In the genomic region with DNA sequence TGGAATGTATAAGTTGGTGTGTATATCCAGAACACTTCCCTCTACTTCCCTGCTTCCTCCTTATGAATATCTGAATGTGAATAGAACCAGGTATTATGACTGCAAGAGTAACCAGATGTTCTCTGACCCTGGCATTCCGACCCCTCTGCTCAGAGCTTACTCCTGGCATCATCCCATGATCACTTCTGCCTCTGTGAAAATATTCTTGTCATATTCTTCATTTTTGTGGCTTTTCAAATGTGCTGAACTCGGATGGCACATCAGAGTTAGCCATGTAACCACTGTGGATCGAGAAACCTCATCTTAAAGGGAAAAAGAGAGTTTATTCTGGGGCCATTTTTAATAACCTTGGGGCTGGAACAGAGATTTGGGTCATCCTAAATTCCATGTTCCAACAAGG, we compare ENCODE assay signal across 10 mouse cellular contexts. TPM values are rescaled to one million over a fixed set of nuclear protein-coding genes. Genes with fewer than 3 reads are reported as not detected.
DNase-seq lines count a peak whose midpoint lies in the region; ATAC-seq and TF ChIP-seq lines count a peak whose summit lies in the region.
"Had no signal": no experiment of that assay in that cellular context is flagged by ENCODE, and none has a peak within 500 bp of the region (broad histone marks: within the 10 kb centered on the region; RNA-seq: fewer than 3 reads in every experiment).

Gene Meig1 (minus strand): TSS at position 101 of the 400 bp plus-strand sequence.

- no peak for DNase-seq in liver, embryonic 11.5 days (ENCODE audit: low spot score)
- no peak for DNase-seq in liver
- DNase-seq in midbrain, postnatal 0 days (ENCODE audit: low spot score) = no peak
- no peak for DNase-seq in embryo, embryonic 10 days (ENCODE audit: low spot score)
- DNase-seq: cerebellum, postnatal 10 days had no signal

- H3K4me3 ChIP-seq in liver, embryonic 11.5 days (ENCODE audit: low read depth, low read length) = peak within 1 kb of the TSS; percentile 75
- no peak within 1 kb of the TSS for H3K4me3 ChIP-seq in embryonic facial prominence, embryonic 12.5 days
- H3K4me3 ChIP-seq in hindbrain, embryonic 15.5 days = no peak within 1 kb of the TSS
- peak within 1 kb of the TSS; percentile 74 for H3K4me3 ChIP-seq in midbrain, postnatal 0 days (ENCODE audit: low read depth, low read length)

- peaks cover 3% of the 10 kb centered on the region; the same call in 1 of the 2 replicates for H3K4me1 ChIP-seq in liver, embryonic 11.5 days (replicated peaks; ENCODE audit: control insufficient read depth, insufficient read depth, low read length)
- peaks cover 10% of the 10 kb centered on the region; the same call in 1 of the 2 replicates for H3K4me1 ChIP-seq in embryonic facial prominence, embryonic 12.5 days
- peaks cover 21% of the 10 kb centered on the region for H3K4me1 ChIP-seq in hindbrain, embryonic 15.5 days (replicated peaks)
- no peaks in the 10 kb centered on the region for H3K4me1 ChIP-seq in midbrain, postnatal 0 days (ENCODE audit: insufficient read depth, low read length)

- no peaks in the 10 kb centered on the region; the same call in 1 of the 2 replicates for H3K27me3 ChIP-seq in liver, embryonic 11.5 days (replicated peaks; ENCODE audit: control insufficient read depth, insufficient read depth, low read length)
- peaks cover 7% of the 10 kb centered on the region; the same call in 1 of the 2 replicates for H3K27me3 ChIP-seq in embryonic facial prominence, embryonic 12.5 days
- H3K27me3 ChIP-seq in hindbrain, embryonic 15.5 days = peaks cover 6% of the 10 kb centered on the region; the same call in 1 of the 2 replicates
- H3K27me3 ChIP-seq in midbrain, postnatal 0 days (ENCODE audit: insufficient read depth, low read length) = no peaks in the 10 kb centered on the region

- H3K4me2 ChIP-seq in liver, embryonic 11.5 days = peak within 1 kb of the TSS; percentile 90
- H3K4me2 ChIP-seq in embryonic facial prominence, embryonic 12.5 days (replicated peaks) = peak within 1 kb of the TSS; percentile 85; the same call in 1 of the 2 replicates
- peak within 1 kb of the TSS; percentile 93 for H3K4me2 ChIP-seq in hindbrain, embryonic 15.5 days
- peak within 1 kb of the TSS; percentile 93; the same call in 1 of the 2 replicates for H3K4me2 ChIP-seq in midbrain, postnatal 0 days (ENCODE audit: low read depth, low read length, poor library complexity, severe bottlenecking)

- H3K36me3 ChIP-seq in liver, embryonic 11.5 days (ENCODE audit: control insufficient read depth, insufficient read depth, low read length) = no peaks in the 10 kb centered on the region
- H3K36me3 ChIP-seq in embryonic facial prominence, embryonic 12.5 days = no peaks in the 10 kb centered on the region
- 0 out of 2 replicates have a peak, but pooled peaks cover 3% of the 10 kb centered on the region for H3K36me3 ChIP-seq in hindbrain, embryonic 15.5 days
- H3K36me3 ChIP-seq in midbrain, postnatal 0 days (ENCODE audit: insufficient read depth, low read length) = no peaks in the 10 kb centered on the region

- H3K9ac ChIP-seq in liver, embryonic 11.5 days (ENCODE audit: low read depth, low read length) = no peak within 1 kb of the TSS
- H3K9ac ChIP-seq in embryonic facial prominence, embryonic 12.5 days = no peak within 1 kb of the TSS
- H3K9ac ChIP-seq in hindbrain, embryonic 15.5 days = no peak within 1 kb of the TSS
- H3K9ac ChIP-seq in midbrain, postnatal 0 days (replicated peaks; ENCODE audit: low read length, poor library complexity, severe bottlenecking) = no peak within 1 kb of the TSS

- no peak for ATAC-seq in liver, embryonic 11.5 days (replicated peaks; ENCODE audit: low FRiP score)
- no peak for ATAC-seq in embryonic facial prominence, embryonic 12.5 days (ENCODE audit: insufficient number of reproducible peaks, insufficient read depth, low FRiP score, low TSS enrichment)
- ATAC-seq in hindbrain, embryonic 15.5 days (ENCODE audit: low FRiP score, low read depth) = no peak
- ATAC-seq in midbrain, postnatal 0 days (ENCODE audit: low FRiP score) = no peak
- no peak for ATAC-seq in activated CD4-positive, CD25-positive, alpha-beta regulatory T cell, adult 4 months

- H3K27ac ChIP-seq in liver, embryonic 11.5 days (ENCODE audit: low read depth, low read length) = no peak within 1 kb of the TSS
- no peak within 1 kb of the TSS for H3K27ac ChIP-seq in embryonic facial prominence, embryonic 12.5 days
- H3K27ac ChIP-seq in hindbrain, embryonic 15.5 days (replicated peaks) = no peak within 1 kb of the TSS
- no peak within 1 kb of the TSS for H3K27ac ChIP-seq in midbrain, postnatal 0 days (ENCODE audit: low read depth, low read length)

- H3K9me3 ChIP-seq in liver, embryonic 11.5 days (ENCODE audit: control insufficient read depth, low read length) = no peaks in the 10 kb centered on the region
- no peaks in the 10 kb centered on the region for H3K9me3 ChIP-seq in embryonic facial prominence, embryonic 12.5 days
- no peaks in the 10 kb centered on the region for H3K9me3 ChIP-seq in hindbrain, embryonic 15.5 days
- no peaks in the 10 kb centered on the region for H3K9me3 ChIP-seq in midbrain, postnatal 0 days (ENCODE audit: low read length)

- 68% methylated on average over 3 of the region's 3 CpGs for WGBS in liver, embryonic 11.5 days
- 69% methylated on average over 3 of the region's 3 CpGs for WGBS in embryonic facial prominence, embryonic 12.5 days
- 74% methylated on average over 3 of the region's 3 CpGs for WGBS in hindbrain, embryonic 15.5 days
- 74% methylated on average over 3 of the region's 3 CpGs for WGBS in midbrain, postnatal 0 days

- TF ChIP-seq CTCF in midbrain, postnatal 0 days (IDR thresholded peaks at IDR 0.05) = no peak

RNA-seq across cellular contexts. Expression of gene Meig1, which starts in this region (rescaled TPM):
- not detected in 2 replicates for polyA plus RNA-seq in liver, embryonic 11.5 days (2014; fragmentation: Nextera tagmentation; extraction: Ambion mirVana)
- polyA plus RNA-seq in embryonic facial prominence, embryonic 12.5 days (2016; fragmentation: Nextera tagmentation; extraction: Ambion mirVana) = 1.3 TPM in 1 of 2 replicates, not detected in the other
- polyA plus RNA-seq in hindbrain, embryonic 15.5 days (2015; fragmentation: Nextera tagmentation; extraction: Ambion mirVana) = 5.5 and 6.0 TPM in 2 replicates
- 0.76 and 7.2 TPM in 2 replicates for total RNA-seq in midbrain, postnatal 0 days (2014; rRNA removed)
- 10.3 and 19.0 TPM in 2 replicates for polyA plus RNA-seq in midbrain, postnatal 0 days (2015; fragmentation: Nextera tagmentation; extraction: Ambion mirVana)
- not detected for polyA plus RNA-seq in activated CD4-positive, CD25-positive, alpha-beta regulatory T cell, adult 4 months (2017; shearing (Covaris generic))
- total RNA-seq: granulocyte monocyte progenitor cell, adult 5-6 weeks had no signal
- polyA plus RNA-seq: stomach, embryonic 14.5 days had no signal

Comparison
In these comparisons a context has a peak if more than half of its experiments do, and no peak if none do; other contexts are left out.
1. H3K4me3 ChIP-seq: peak in liver, embryonic 11.5 days (single experiment) and midbrain, postnatal 0 days (single experiment); none in embryonic facial prominence, embryonic 12.5 days (single experiment) and hindbrain, embryonic 15.5 days (single experiment).
2. Peak in every context shown above with its lines, with median percentiles within 50 percentile points of each other: H3K4me2 ChIP-seq.